In the genomic region with DNA sequence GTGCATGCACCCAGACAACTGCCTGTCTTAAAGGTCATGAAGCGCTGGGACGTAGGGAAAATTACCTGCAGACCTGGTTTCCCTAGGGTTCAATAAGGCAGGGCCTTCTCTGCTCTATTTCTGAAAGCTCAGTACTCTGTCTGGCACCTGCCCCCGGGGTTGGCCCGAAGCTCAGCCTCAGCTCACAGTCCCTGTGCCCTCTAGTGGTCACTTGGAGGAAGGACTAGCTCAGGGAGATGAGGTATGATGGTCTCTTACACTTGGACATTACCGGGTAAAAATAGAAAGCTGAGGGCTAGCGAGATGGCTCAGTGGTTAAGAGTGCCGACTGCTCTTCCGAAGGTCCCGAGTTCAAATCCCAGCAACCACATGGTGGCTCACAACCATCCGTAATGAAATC, we compare ENCODE assay signal across 7 mouse cellular contexts. TPM values are rescaled to one million over a fixed set of nuclear protein-coding genes. Genes with fewer than 3 reads are reported as not detected.
DNase-seq lines count a peak whose midpoint lies in the region; ATAC-seq and TF ChIP-seq lines count a peak whose summit lies in the region.

No protein-coding gene starts in this region.

- H3K4me1 ChIP-seq in hindbrain, embryonic 16.5 days (ENCODE audit: control insufficient read depth, insufficient read depth, low read depth, low read length): no peaks in the 10 kb centered on the region

- intact Hi-C loops in gastrocnemius, adult 2 months (cut with DNase I): loop anchor here (1.0 to 5.0 kb wide), 3 partner anchors 30 to 272 kb away; no protein-coding TSS in a partner anchor
- intact Hi-C loops in left cerebral cortex, adult 2 months (cut with DNase I): loop anchor here (1.0 to 2.0 kb wide), 2 partner anchors 60 to 83 kb away; no protein-coding TSS in a partner anchor

- H3K27me3 ChIP-seq in hindbrain, embryonic 16.5 days (replicated peaks; ENCODE audit: control insufficient read depth, insufficient read depth, low read length): no peaks in the 10 kb centered on the region

- H3K36me3 ChIP-seq in hindbrain, embryonic 16.5 days (ENCODE audit: control insufficient read depth, insufficient read depth, low read length): no peaks in the 10 kb centered on the region

- peak; percentile 87 for TF ChIP-seq CTCF in gastrocnemius, adult 2 months (IDR thresholded peaks at IDR 0.05)
- peak; percentile 75 for TF ChIP-seq CTCF in left cerebral cortex, adult 2 months (IDR thresholded peaks at IDR 0.05)

- H3K27ac ChIP-seq in gastrocnemius, adult 2 months: peak overlapping the region; percentile 74
- no peak overlapping the region for H3K27ac ChIP-seq in hindbrain, embryonic 16.5 days (ENCODE audit: low read depth, low read length)
- peak overlapping the region; percentile 90 for H3K27ac ChIP-seq in left cerebral cortex, adult 2 months

- 22% methylated on average over 10 of the region's 10 CpGs for whole genome bisulfite sequencing in hindbrain, embryonic 16.5 days

- no peak overlapping the region for H3K4me3 ChIP-seq in gastrocnemius, adult 2 months
- H3K4me3 ChIP-seq in hindbrain, embryonic 16.5 days (ENCODE audit: low read length): no peak overlapping the region
- no peak overlapping the region for H3K4me3 ChIP-seq in left cerebral cortex, adult 2 months

- no peak overlapping the region for H3K4me2 ChIP-seq in hindbrain, embryonic 16.5 days (ENCODE audit: low read length)

- peak; percentile 73 for DNase-seq in T-cell, adult 2 months (ENCODE audit: low spot score)
- DNase-seq in cerebellum, postnatal 25 days: peak; percentile 77 to 87
- DNase-seq in gastrocnemius, adult 2 months: peak; percentile 87
- peak; percentile 56 to 58 for DNase-seq in left cerebral cortex, adult 2 months (ENCODE audit: extremely low spot score in 1 of 2, low spot score in 2 of 2)
- DNase-seq in right cerebral cortex, postnatal 10 days (ENCODE audit: low spot score in 2 of 2): peak; percentile 70 to 76

- H3K9me3 ChIP-seq in hindbrain, embryonic 16.5 days (ENCODE audit: control insufficient read depth, low read length): no peaks in the 10 kb centered on the region

- ATAC-seq in hindbrain, embryonic 16.5 days: peak; percentile 68; the same call in 1 of the 2 replicates
- ATAC-seq in megakaryocyte progenitor cell, adult 5-6 weeks (replicated peaks; ENCODE audit: poor library complexity): peak; percentile 85

- no peak overlapping the region for H3K9ac ChIP-seq in hindbrain, embryonic 16.5 days (ENCODE audit: low read depth, low read length)

RNA-seq across cellular contexts. Expression of gene Usp7, which starts 23.0 kb away (rescaled TPM):
- 10 to 100 TPM; 61.8 to 69.1 TPM for total RNA-seq in gastrocnemius, adult 2 months (2021)
- polyA plus RNA-seq in hindbrain, embryonic 16.5 days (2015; fragmentation: Nextera tagmentation; extraction: Ambion mirVana): 23.9 and 25.5 TPM in 2 replicates
- 100 to 1,000 TPM; 167 to 182 TPM for total RNA-seq in left cerebral cortex, adult 2 months (2021)
- total RNA-seq in megakaryocyte progenitor cell, adult 5-6 weeks (2015): 153 and 167 TPM in 2 replicates
- total RNA-seq in megakaryocyte progenitor cell, adult 5-6 weeks (2017): 135 and 168 TPM in 2 replicates
